Mouse (Mus musculus): Measurements from ENCODE around the gene Hfm1.

DNA sequence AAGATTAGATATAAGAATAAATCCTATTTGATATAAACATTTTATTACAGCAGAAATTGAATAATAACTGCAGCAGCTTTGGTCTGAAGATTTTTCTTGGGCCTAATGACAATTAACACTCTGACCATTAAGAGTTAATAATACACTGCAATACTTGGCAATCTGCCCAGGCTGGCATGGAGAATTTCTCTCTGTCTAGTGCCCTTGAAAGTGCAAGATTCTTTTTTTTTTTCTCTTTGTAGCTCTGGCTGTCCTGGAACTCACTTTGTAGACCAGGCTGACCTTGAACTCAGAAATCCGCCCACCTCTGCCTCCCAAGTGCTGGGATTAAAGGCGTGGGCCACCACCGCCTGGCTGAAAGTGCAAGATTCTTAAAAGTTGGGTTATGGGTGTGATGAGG is 32.9 kb upstream of the Hfm1 start:
- TF ChIP-seq CTCF (IDR thresholded peaks at IDR 0.05; ENCODE audit: low read depth, low read length), result no peak
- no peak for TF ChIP-seq GATA1 (IDR thresholded peaks at IDR 0.05; ENCODE audit: borderline replicate concordance, low read length)
- TF ChIP-seq GATA2 (IDR thresholded peaks at IDR 0.05; ENCODE audit: borderline replicate concordance, low read depth, low read length), result no peak
- no peak for TF ChIP-seq TAL1 (conservative IDR thresholded peaks at IDR 0.05; ENCODE audit: low read depth, low read length)
- no peak for TF ChIP-seq POLR2AphosphoS5 (IDR thresholded peaks at IDR 0.05; ENCODE audit: insufficient replicate concordance, low read depth, low read length)
